Mouse (Mus musculus) neural tube, embryonic 13.5 days (tissue): ENCODE measurements at regions not wholly inside any gene's neighbourhood (a gene's known extent, or its start where the extent isn't known, plus 50 kb on each side); places are given as distances from the start of the nearest gene placed in this dataset.

ENCODE experiments used
- ATAC-seq: fragments of 200-750 bp; cut with Nextera tagmentation; 2 replicates; pipeline ENCODE4 v1.8.0; 2017; ENCODE audit warnings: low read depth, mild to moderate bottlenecking, moderate TSS enrichment, moderate library complexity
- H3K27ac ChIP-seq: fragments of 300-500 bp; sonication (generic); replicated peaks from 2 replicates; pipeline ENCODE4 v1.5.1; 2015; ENCODE audit warnings: moderate library complexity, mild to moderate bottlenecking, inconsistent platforms
- H3K27me3 ChIP-seq: fragments of 300-500 bp; sonication (generic); 2 replicates; pipeline ENCODE4 v1.6.1; 2015; ENCODE audit warnings: mild to moderate bottlenecking, inconsistent platforms
- H3K36me3 ChIP-seq: fragments of 300-500 bp; sonication (generic); 2 replicates; pipeline ENCODE4 v1.6.1; 2015; ENCODE audit warnings: mild to moderate bottlenecking, inconsistent platforms
- H3K4me1 ChIP-seq: fragments of 300-500 bp; sonication (generic); replicated peaks from 2 replicates; pipeline ENCODE4 v1.6.1; 2015; ENCODE audit warnings: inconsistent platforms
- H3K4me2 ChIP-seq: fragments of 300-500 bp; sonication (generic); 2 replicates; pipeline ENCODE4 v1.6.1; 2015; ENCODE audit warnings: inconsistent platforms, mild to moderate bottlenecking, moderate library complexity
- H3K4me3 ChIP-seq: fragments of 300-500 bp; sonication (generic); 2 replicates; pipeline ENCODE4 v1.5.1; 2015; ENCODE audit warnings: mild to moderate bottlenecking, inconsistent platforms
- H3K9ac ChIP-seq: fragments of 300-500 bp; sonication (generic); 2 replicates; pipeline ENCODE4 v1.6.1; 2015; ENCODE audit warnings: moderate library complexity, mild to moderate bottlenecking, inconsistent platforms
- H3K9me3 ChIP-seq: fragments of 300-500 bp; sonication (generic); 2 replicates; pipeline ENCODE4 v1.6.1; 2016; ENCODE audit warnings: inconsistent platforms
- WGBS: fragments of 180-500 bp; shearing (Covaris S2); methylation state at CpG from one replicate; pipeline ENCODE4 v1.1.7; 2015; 5-methylcytosine and 5-hydroxymethylcytosine counted together

DNA sequence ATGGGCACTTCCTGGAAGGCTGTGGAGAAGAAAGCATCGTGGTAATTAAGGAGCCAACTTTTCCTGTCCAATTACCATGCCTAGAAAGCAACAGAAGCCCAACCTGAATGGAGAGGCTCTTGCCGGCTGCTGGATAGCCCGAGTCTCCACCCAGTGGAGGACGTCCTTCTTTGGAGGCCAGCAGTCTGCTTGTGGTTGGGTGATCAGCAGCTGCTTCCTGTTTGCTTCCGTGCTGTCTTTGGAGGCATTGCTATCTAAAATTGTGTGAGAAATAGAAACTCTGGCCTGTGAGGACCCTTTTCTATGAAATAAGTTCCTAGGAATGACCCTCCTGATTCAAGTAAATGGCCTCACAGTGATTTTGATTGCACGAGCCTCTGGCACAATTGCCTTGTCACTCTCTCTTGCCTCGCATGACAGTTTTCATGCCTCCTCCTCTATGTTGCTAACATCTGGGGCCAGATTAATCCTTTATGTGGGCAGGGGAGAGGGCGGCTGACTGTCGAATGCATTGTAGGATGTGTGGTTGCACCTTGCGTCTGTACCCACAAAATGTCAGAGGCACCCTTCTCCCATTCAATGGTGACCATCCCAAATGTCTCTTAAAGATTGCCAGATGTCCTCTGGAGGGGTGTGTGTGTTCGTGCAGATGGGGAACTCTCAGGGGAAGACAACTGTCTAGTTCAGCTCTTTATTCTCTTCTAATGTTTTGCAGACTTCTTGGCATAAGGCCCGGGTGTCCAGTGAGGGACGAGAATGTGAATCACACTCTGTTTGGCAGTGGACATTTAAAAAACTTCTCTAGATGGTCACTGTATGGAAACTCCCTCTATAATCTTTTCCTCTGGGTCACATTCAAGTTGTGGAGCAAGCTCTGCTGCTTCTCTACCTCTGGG lies 374.6 kb downstream of the Gm49356 start:
- no peak overlapping the region for H3K4me2 ChIP-seq
- H3K27ac ChIP-seq, result no peak overlapping the region
- no peaks in the 10 kb centered on the region for H3K4me1 ChIP-seq
- ATAC-seq, result no peak
- H3K4me3 ChIP-seq, result no peak overlapping the region
- no peak overlapping the region for H3K9ac ChIP-seq
- 68% methylated on average over 13 of the region's 13 CpGs for WGBS
- H3K9me3 ChIP-seq, result no peaks in the 10 kb centered on the region
- no peaks in the 10 kb centered on the region for H3K27me3 ChIP-seq
- H3K36me3 ChIP-seq, result no peaks in the 10 kb centered on the region
